Mouse (Mus musculus): ENCODE measurements around the gene Gm7030. TPM values are rescaled to one million over a fixed set of nuclear protein-coding genes. Genes with fewer than 3 reads are reported as not detected.
"Not testable (repeated sequence)": the region's sequence is repeated elsewhere in the genome, so short reads cannot be mapped to it uniquely, and the experiment has no call there.

The Gm7030 gene
- polyA plus RNA-seq (2015; fragmentation: Nextera tagmentation; extraction: Ambion mirVana): 1.4 and 2.1 TPM in 2 replicates

GRCm38 (mm10) chr17:36128968-36129817 is at the start of gene Gm7030:
TSS of gene Gm7030 (minus strand) at chr17:36129425.
- Histone ChIP-seq H3K27ac (ENCODE audit: low read length) (peak within 1 kb of the TSS; percentile 54), H3K4me2 (ENCODE audit: low read depth, low read length) (peak within 1 kb of the TSS; percentile 42), H3K4me3 (ENCODE audit: low read length) (peak within 1 kb of the TSS; percentile 35), H3K9ac (ENCODE audit: low read depth, low read length) (peak within 1 kb of the TSS; percentile 48; the same call in 1 of the 2 replicates)
- H3K36me3 ChIP-seq (ENCODE audit: control insufficient read depth, insufficient read depth, low read length); H3K9me3 ChIP-seq (ENCODE audit: control insufficient read depth, low read length); H3K27me3 ChIP-seq (replicated peaks; ENCODE audit: control insufficient read depth, insufficient read depth, low read length); H3K4me1 ChIP-seq (ENCODE audit: control insufficient read depth, insufficient read depth, low read length): not testable (repeated sequence)
- WGBS: 24% methylated on average over 25 of the region's 28 CpGs
- ATAC-seq: peak; percentile 99

- H3K4me2 ChIP-seq (ENCODE audit: low read depth, low read length): peak overlapping the region; percentile 63
- H3K4me3 ChIP-seq (ENCODE audit: low read length): peak overlapping the region; percentile 44
- WGBS: under 1% methylated on average over 40 of the region's 40 CpGs
- H3K36me3 ChIP-seq (ENCODE audit: control insufficient read depth, insufficient read depth, low read length); H3K9me3 ChIP-seq (ENCODE audit: control insufficient read depth, low read length); H3K4me1 ChIP-seq (ENCODE audit: control insufficient read depth, insufficient read depth, low read length); H3K27ac ChIP-seq (ENCODE audit: low read length); H3K27me3 ChIP-seq (replicated peaks; ENCODE audit: control insufficient read depth, insufficient read depth, low read length): not testable (repeated sequence)
- peak overlapping the region; percentile 48; the same call in 1 of the 2 replicates for H3K9ac ChIP-seq (ENCODE audit: low read depth, low read length)
- peak; percentile 81 for ATAC-seq
Observed at GRCm38 (mm10) chr17:36178938-36179337, 49.7 kb upstream of the Gm7030 start.

GRCm38 (mm10) chr17:36176132-36176531 is 46.9 kb upstream of the Gm7030 start:
- not testable (repeated sequence) for H3K27ac ChIP-seq (ENCODE audit: low read length); H3K9me3 ChIP-seq (ENCODE audit: control insufficient read depth, low read length); H3K4me1 ChIP-seq (ENCODE audit: control insufficient read depth, insufficient read depth, low read length); H3K27me3 ChIP-seq (replicated peaks; ENCODE audit: control insufficient read depth, insufficient read depth, low read length); ATAC-seq; H3K36me3 ChIP-seq (ENCODE audit: control insufficient read depth, insufficient read depth, low read length); H3K4me2 ChIP-seq (ENCODE audit: low read depth, low read length); H3K4me3 ChIP-seq (ENCODE audit: low read length); H3K9ac ChIP-seq (ENCODE audit: low read depth, low read length)
- no CpG with 5 or more reads among the region's 2 CpGs for WGBS

- Histone ChIP-seq H3K4me1 (ENCODE audit: control insufficient read depth, insufficient read depth, low read length) (0 out of 2 replicates have a peak, but pooled peaks cover 4% of the 10 kb centered on the region), H3K9me3 (ENCODE audit: control insufficient read depth, low read length) (no peaks in the 10 kb centered on the region), H3K36me3 (ENCODE audit: control insufficient read depth, insufficient read depth, low read length) (no peaks in the 10 kb centered on the region), H3K4me2 (ENCODE audit: low read depth, low read length) (no peak overlapping the region), H3K27me3 (replicated peaks; ENCODE audit: control insufficient read depth, insufficient read depth, low read length) (peaks cover 12% of the 10 kb centered on the region), H3K4me3 (ENCODE audit: low read length) (no peak overlapping the region), H3K27ac (ENCODE audit: low read length) (no peak overlapping the region), H3K9ac (ENCODE audit: low read depth, low read length) (no peak overlapping the region)
- no peak for ATAC-seq
- 44% methylated on average over 1 of the region's 1 CpGs for WGBS
Observed at GRCm38 (mm10) chr17:36170287-36170814, 41.1 kb upstream of the Gm7030 start.

- H3K9me3 ChIP-seq (ENCODE audit: control insufficient read depth, low read length): no peaks in the 10 kb centered on the region
- H3K27me3 ChIP-seq (replicated peaks; ENCODE audit: control insufficient read depth, insufficient read depth, low read length): peaks cover 18% of the 10 kb centered on the region
- H3K36me3 ChIP-seq (ENCODE audit: control insufficient read depth, insufficient read depth, low read length): no peaks in the 10 kb centered on the region
- no peak overlapping the region for H3K9ac ChIP-seq (ENCODE audit: low read depth, low read length)
- H3K4me3 ChIP-seq (ENCODE audit: low read length): no peak overlapping the region
- H3K4me2 ChIP-seq (ENCODE audit: low read depth, low read length): no peak overlapping the region
- H3K27ac ChIP-seq (ENCODE audit: low read length): no peak overlapping the region
- H3K4me1 ChIP-seq (ENCODE audit: control insufficient read depth, insufficient read depth, low read length): 0 out of 2 replicates have a peak, but pooled peaks cover 4% of the 10 kb centered on the region
- no peak for ATAC-seq
Observed at GRCm38 (mm10) chr17:36169753-36170152, 40.5 kb upstream of the Gm7030 start.

- not testable (repeated sequence) for H3K4me1 ChIP-seq (ENCODE audit: control insufficient read depth, insufficient read depth, low read length); H3K9ac ChIP-seq (ENCODE audit: low read depth, low read length); H3K36me3 ChIP-seq (ENCODE audit: control insufficient read depth, insufficient read depth, low read length); H3K9me3 ChIP-seq (ENCODE audit: control insufficient read depth, low read length); H3K4me2 ChIP-seq (ENCODE audit: low read depth, low read length); H3K4me3 ChIP-seq (ENCODE audit: low read length); H3K27ac ChIP-seq (ENCODE audit: low read length); ATAC-seq
- WGBS: no CpG with 5 or more reads among the region's 1 CpGs
- H3K27me3 ChIP-seq (replicated peaks; ENCODE audit: control insufficient read depth, insufficient read depth, low read length): peaks cover 22% of the 10 kb centered on the region
Observed at GRCm38 (mm10) chr17:36169094-36169493, 39.9 kb upstream of the Gm7030 start.

GRCm38 (mm10) chr17:36168039-36168652 is 38.9 kb upstream of the Gm7030 start, which contains the start of gene Gm8909:
TSS of gene Gm8909 (minus strand) at chr17:36168537.
- H3K4me1 ChIP-seq (ENCODE audit: control insufficient read depth, insufficient read depth, low read length): 0 out of 2 replicates have a peak, but pooled peaks cover 4% of the 10 kb centered on the region
- WGBS: 2% methylated on average over 62 of the region's 63 CpGs
- H3K27me3 ChIP-seq (replicated peaks; ENCODE audit: control insufficient read depth, insufficient read depth, low read length): peaks cover 22% of the 10 kb centered on the region
- no peaks in the 10 kb centered on the region for H3K36me3 ChIP-seq (ENCODE audit: control insufficient read depth, insufficient read depth, low read length)
- no peaks in the 10 kb centered on the region for H3K9me3 ChIP-seq (ENCODE audit: control insufficient read depth, low read length)
- H3K4me3 ChIP-seq (ENCODE audit: low read length): peak within 1 kb of the TSS; percentile 51
- no peak within 1 kb of the TSS for H3K27ac ChIP-seq (ENCODE audit: low read length)
- H3K9ac ChIP-seq (ENCODE audit: low read depth, low read length): peak within 1 kb of the TSS; percentile 55
- peak; percentile 85 for ATAC-seq
- H3K4me2 ChIP-seq (ENCODE audit: low read depth, low read length): peak within 1 kb of the TSS; percentile 74

- H3K4me1 ChIP-seq (ENCODE audit: control insufficient read depth, insufficient read depth, low read length): 0 out of 2 replicates have a peak, but pooled peaks cover 4% of the 10 kb centered on the region
- peak overlapping the region; percentile 55 for H3K9ac ChIP-seq (ENCODE audit: low read depth, low read length)
- H3K27ac ChIP-seq (ENCODE audit: low read length): no peak overlapping the region
- ATAC-seq: peak; percentile 66
- H3K4me3 ChIP-seq (ENCODE audit: low read length): peak overlapping the region; percentile 51
- no peaks in the 10 kb centered on the region for H3K9me3 ChIP-seq (ENCODE audit: control insufficient read depth, low read length)
- peak overlapping the region; percentile 74 for H3K4me2 ChIP-seq (ENCODE audit: low read depth, low read length)
- no peaks in the 10 kb centered on the region for H3K36me3 ChIP-seq (ENCODE audit: control insufficient read depth, insufficient read depth, low read length)
- H3K27me3 ChIP-seq (replicated peaks; ENCODE audit: control insufficient read depth, insufficient read depth, low read length): peaks cover 22% of the 10 kb centered on the region
- WGBS: 2% methylated on average over 51 of the region's 51 CpGs
Observed at GRCm38 (mm10) chr17:36167306-36168038, 38.2 kb upstream of the Gm7030 start.

- H3K9me3 ChIP-seq (ENCODE audit: control insufficient read depth, low read length); ATAC-seq; H3K27ac ChIP-seq (ENCODE audit: low read length); H3K9ac ChIP-seq (ENCODE audit: low read depth, low read length); H3K36me3 ChIP-seq (ENCODE audit: control insufficient read depth, insufficient read depth, low read length); H3K4me2 ChIP-seq (ENCODE audit: low read depth, low read length); H3K4me1 ChIP-seq (ENCODE audit: control insufficient read depth, insufficient read depth, low read length); H3K4me3 ChIP-seq (ENCODE audit: low read length): not testable (repeated sequence)
- peaks cover 25% of the 10 kb centered on the region for H3K27me3 ChIP-seq (replicated peaks; ENCODE audit: control insufficient read depth, insufficient read depth, low read length)
- 40% methylated on average over 2 of the region's 2 CpGs for WGBS
Observed at GRCm38 (mm10) chr17:36166901-36167300, 37.7 kb upstream of the Gm7030 start.
